Mouse (Mus musculus) intestine, postnatal 0 days (tissue): Measurements from ENCODE around the gene Gm11172. TPM values are rescaled to one million over a fixed set of nuclear protein-coding genes. Genes with fewer than 3 reads are reported as not detected.

ENCODE experiments used
- ATAC-seq: fragments of 200-750 bp; cut with Nextera tagmentation; 2 replicates; pipeline ENCODE4 v1.8.0; 2017; ENCODE audit warnings: mild to moderate bottlenecking, moderate TSS enrichment, moderate library complexity
- H3K27ac ChIP-seq: fragments of 300-500 bp; sonication (generic); 2 replicates; pipeline ENCODE4 v1.5.1; 2014; ENCODE audit warnings: mild to moderate bottlenecking, low read depth, low read length, moderate library complexity
- H3K27me3 ChIP-seq: fragments of 300-500 bp; sonication (generic); replicated peaks from 2 replicates; pipeline ENCODE4 v1.6.1; 2014; ENCODE audit warnings: low read length, mixed read lengths; ENCODE audit not compliant: control insufficient read depth, insufficient read depth
- H3K36me3 ChIP-seq: fragments of 300-500 bp; sonication (generic); 2 replicates; pipeline ENCODE4 v1.6.1; 2014; ENCODE audit warnings: mild to moderate bottlenecking, moderate library complexity; ENCODE audit not compliant: control insufficient read depth, insufficient read depth
- H3K4me1 ChIP-seq: fragments of 300-500 bp; sonication (generic); replicated peaks from 2 replicates; pipeline ENCODE4 v1.6.1; 2014; ENCODE audit warnings: antibody characterized with exemption, low read length, mixed read lengths; ENCODE audit not compliant: control insufficient read depth, insufficient read depth
- H3K4me2 ChIP-seq: fragments of 300-500 bp; sonication (generic); replicated peaks from 2 replicates; pipeline ENCODE4 v1.6.1; 2014; ENCODE audit warnings: low read depth, mild to moderate bottlenecking, moderate library complexity
- H3K4me3 ChIP-seq: fragments of 300-500 bp; sonication (generic); 2 replicates; pipeline ENCODE4 v1.5.1; 2014; ENCODE audit warnings: low read depth, low read length
- H3K9ac ChIP-seq: fragments of 300-500 bp; sonication (generic); 2 replicates; pipeline ENCODE4 v1.6.1; 2014; ENCODE audit warnings: mild to moderate bottlenecking, low read depth, low read length
- H3K9me3 ChIP-seq: fragments of 300-500 bp; sonication (generic); 2 replicates; pipeline ENCODE4 v1.6.1; 2016; ENCODE audit warnings: mixed run types; ENCODE audit not compliant: control insufficient read depth
- CTCF ChIP-seq: sonication (generic); IDR thresholded peaks from 2 replicates; pipeline ENCODE4 v1.5.1; 2016; ENCODE audit warnings: low read depth, mild to moderate bottlenecking, control low read depth, antibody characterized with exemption, moderate library complexity
- WGBS: fragments of 180-500 bp; shearing (Covaris S2); extraction: QIAGEN DNeasy Blood & Tissue Kit; methylation state at CpG from one replicate; pipeline ENCODE4 v1.1.7; 2014; 5-methylcytosine and 5-hydroxymethylcytosine counted together
- polyA plus RNA-seq: library from polyadenylated mRNA; unstranded; fragments of >200 nt; fragmentation: Nextera tagmentation; extraction: Ambion mirVana; gene quantifications from 2 replicates; pipeline ENCODE4 v1.2.1, GENCODE M21; 2015

Gm11172 gene
- polyA plus RNA-seq, 1 experiment from 2014 or later: not detected

DNA sequence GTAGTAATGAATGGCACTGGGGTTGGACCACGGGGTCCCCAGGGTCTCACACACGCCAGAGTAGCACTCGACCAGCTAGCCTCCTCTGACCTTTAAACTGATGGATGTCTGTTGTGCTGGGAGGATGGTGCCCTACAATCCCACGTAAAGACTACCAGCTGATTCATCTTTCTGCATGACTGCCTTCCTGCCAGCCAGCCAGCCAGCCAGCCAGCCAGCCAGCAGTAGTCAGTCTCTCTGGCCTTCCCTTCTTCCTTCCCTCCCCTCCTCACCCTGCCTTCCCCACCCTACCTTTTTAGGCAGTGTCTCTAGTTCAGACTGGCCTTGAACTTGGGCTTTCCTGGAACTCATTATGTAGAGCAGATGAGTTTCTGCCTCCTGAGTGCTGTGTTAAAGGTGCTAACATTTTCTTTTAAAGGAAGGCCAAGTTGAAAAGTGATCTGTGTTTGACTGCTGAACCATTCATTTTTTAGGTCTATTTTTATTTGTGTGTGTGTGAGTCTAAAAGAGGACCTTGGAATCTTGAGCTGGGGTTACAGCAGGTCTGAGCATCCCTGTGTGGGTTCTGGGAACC lies 29.7 kb downstream of the Gm11172 start:
- no peak overlapping the region for H3K4me2 ChIP-seq
- H3K4me1 ChIP-seq: 0 out of 2 replicates have a peak, but pooled peaks cover 7% of the 10 kb centered on the region
- H3K4me3 ChIP-seq: no peak overlapping the region
- H3K9me3 ChIP-seq: no peaks in the 10 kb centered on the region
- no peak for ATAC-seq
- H3K27me3 ChIP-seq: no peaks in the 10 kb centered on the region
- no peak overlapping the region for H3K27ac ChIP-seq
- no peaks in the 10 kb centered on the region for H3K36me3 ChIP-seq
- 88% methylated on average over 4 of the region's 4 CpGs for WGBS
- no peak overlapping the region for H3K9ac ChIP-seq
- TF ChIP-seq CTCF: no peak

DNA sequence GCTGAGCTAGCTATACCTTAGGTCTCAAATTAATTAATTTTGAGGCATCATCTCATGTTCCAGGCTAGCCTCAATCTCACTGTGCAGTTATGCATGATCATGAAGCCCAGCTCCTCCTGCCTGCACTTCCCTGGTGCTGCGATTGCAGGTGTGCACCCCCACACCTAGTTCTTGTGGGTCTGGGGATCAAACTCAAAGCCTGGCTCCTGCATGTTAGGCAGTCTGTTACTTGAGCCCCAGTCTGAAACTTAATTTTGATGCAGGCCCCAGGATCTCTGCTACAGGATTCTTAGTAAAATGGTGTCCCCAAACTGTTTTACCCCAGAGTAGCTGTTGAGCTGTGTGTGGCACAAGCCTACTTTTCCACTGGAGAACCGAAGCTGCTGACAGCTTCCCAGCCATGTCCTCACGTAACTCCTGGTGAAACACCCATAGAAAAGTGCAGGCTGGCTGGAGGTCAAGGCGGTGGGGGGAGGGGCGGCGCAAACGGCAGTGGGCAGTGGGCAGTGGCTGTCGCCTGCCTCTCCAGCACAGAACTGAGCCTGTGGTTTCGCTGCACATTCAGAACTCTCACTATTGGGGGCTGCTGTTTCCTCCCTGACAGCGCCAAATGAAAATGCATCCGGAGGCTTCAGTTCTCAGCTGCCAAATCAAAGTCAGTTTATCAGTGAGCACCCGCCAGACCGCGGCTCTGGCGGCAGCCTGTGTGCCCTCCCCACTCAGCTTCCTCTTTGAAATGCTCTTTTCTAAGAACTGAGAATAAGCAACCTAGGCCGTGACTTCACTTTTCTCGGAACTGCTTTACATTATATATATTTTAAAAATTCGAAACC lies 31.0 kb downstream of the Gm11172 start:
- Histone ChIP-seq H3K4me1 (no peaks in the 10 kb centered on the region), H3K36me3 (no peaks in the 10 kb centered on the region), H3K9me3 (no peaks in the 10 kb centered on the region), H3K9ac (0 out of 2 replicates have a peak overlapping the region, but pooled peaks have one; percentile 22), H3K4me3 (peak overlapping the region; percentile 7; the same call in 1 of the 2 replicates), H3K4me2 (peak overlapping the region; percentile 51), H3K27ac (no peak overlapping the region), H3K27me3 (no peaks in the 10 kb centered on the region)
- 28% methylated on average over 18 of the region's 18 CpGs for WGBS
- no peak for TF ChIP-seq CTCF
- ATAC-seq: no peak

DNA sequence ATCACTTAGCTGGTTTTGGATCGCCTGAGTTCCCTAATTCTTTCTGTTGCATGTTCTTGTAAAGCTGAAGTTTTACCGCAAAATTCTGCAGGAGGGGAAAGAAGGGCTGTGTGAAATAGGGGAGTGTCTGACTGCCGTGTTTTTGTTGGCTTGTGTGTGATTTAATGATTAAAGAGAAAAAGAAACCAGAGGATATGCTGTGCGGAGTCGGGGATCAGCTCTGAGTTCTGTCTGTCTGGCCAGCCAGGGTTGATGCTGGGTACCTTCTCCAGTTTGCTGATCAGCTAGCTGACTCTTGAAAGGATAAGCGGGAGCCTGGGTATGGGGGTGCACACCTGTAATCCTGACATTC lies 31.6 kb downstream of the Gm11172 start:
- TF ChIP-seq CTCF: no peak
- ATAC-seq: no peak
- Histone ChIP-seq H3K4me2 (peak overlapping the region; percentile 51), H3K9me3 (no peaks in the 10 kb centered on the region), H3K27me3 (no peaks in the 10 kb centered on the region), H3K4me3 (no peak overlapping the region; the same call in 1 of the 2 replicates), H3K36me3 (no peaks in the 10 kb centered on the region), H3K9ac (no peak overlapping the region), H3K27ac (no peak overlapping the region), H3K4me1 (no peaks in the 10 kb centered on the region)
- WGBS: 57% methylated on average over 6 of the region's 6 CpGs

DNA sequence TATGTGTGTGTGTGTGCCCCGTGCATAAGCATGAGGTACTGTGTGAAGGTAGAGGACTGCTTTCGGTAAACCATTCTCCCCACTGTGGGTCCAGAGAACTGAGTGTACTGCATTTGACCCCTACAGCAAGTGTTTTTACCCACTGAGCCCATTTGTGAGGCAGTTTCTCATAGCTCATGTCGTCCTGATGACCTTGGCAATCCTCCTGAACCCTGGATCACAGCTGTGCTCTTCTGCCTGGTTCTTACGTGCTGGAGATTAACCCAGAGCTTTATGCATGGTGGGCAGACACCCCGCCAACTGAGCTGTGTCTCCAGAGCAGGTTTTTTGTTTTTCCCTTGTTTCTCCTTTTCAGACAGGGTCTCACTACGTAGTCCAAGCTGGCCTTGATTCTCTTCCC lies 33.2 kb downstream of the Gm11172 start:
- no peak overlapping the region for H3K9ac ChIP-seq
- no peak overlapping the region for H3K27ac ChIP-seq
- H3K4me3 ChIP-seq: no peak overlapping the region
- H3K9me3 ChIP-seq: no peaks in the 10 kb centered on the region
- ATAC-seq: no peak
- H3K4me1 ChIP-seq: no peaks in the 10 kb centered on the region
- no peaks in the 10 kb centered on the region for H3K27me3 ChIP-seq
- TF ChIP-seq CTCF: no peak
- WGBS: 89% methylated on average over 6 of the region's 6 CpGs
- no peaks in the 10 kb centered on the region for H3K36me3 ChIP-seq
- no peak overlapping the region for H3K4me2 ChIP-seq

DNA sequence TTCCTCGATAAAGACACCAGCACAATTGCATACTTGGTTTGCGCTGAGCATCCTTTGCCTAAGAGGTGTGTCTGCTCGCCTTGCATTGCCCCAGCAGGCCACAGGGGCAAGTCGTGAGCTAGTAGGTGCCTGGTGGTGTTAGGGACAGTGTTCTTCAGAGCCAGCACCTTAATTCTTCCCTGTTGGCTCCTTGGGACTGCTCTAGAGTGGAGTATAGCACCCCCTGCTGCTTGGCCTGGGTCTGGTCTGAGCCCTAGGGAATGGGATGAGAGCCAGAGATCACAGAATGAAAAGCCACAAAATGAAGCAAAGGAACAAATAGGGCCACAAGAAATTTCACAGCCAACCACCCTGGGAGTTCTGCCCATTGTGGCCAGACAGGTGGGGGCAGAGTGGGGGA lies 33.8 kb downstream of the Gm11172 start:
- no peak overlapping the region for H3K4me2 ChIP-seq
- H3K4me3 ChIP-seq: no peak overlapping the region
- TF ChIP-seq CTCF: peak; percentile 88
- peak; percentile 71 for ATAC-seq
- H3K27ac ChIP-seq: no peak overlapping the region
- H3K4me1 ChIP-seq: no peaks in the 10 kb centered on the region
- H3K27me3 ChIP-seq: no peaks in the 10 kb centered on the region
- 62% methylated on average over 4 of the region's 4 CpGs for WGBS
- no peaks in the 10 kb centered on the region for H3K36me3 ChIP-seq
- no peaks in the 10 kb centered on the region for H3K9me3 ChIP-seq
- no peak overlapping the region for H3K9ac ChIP-seq

DNA sequence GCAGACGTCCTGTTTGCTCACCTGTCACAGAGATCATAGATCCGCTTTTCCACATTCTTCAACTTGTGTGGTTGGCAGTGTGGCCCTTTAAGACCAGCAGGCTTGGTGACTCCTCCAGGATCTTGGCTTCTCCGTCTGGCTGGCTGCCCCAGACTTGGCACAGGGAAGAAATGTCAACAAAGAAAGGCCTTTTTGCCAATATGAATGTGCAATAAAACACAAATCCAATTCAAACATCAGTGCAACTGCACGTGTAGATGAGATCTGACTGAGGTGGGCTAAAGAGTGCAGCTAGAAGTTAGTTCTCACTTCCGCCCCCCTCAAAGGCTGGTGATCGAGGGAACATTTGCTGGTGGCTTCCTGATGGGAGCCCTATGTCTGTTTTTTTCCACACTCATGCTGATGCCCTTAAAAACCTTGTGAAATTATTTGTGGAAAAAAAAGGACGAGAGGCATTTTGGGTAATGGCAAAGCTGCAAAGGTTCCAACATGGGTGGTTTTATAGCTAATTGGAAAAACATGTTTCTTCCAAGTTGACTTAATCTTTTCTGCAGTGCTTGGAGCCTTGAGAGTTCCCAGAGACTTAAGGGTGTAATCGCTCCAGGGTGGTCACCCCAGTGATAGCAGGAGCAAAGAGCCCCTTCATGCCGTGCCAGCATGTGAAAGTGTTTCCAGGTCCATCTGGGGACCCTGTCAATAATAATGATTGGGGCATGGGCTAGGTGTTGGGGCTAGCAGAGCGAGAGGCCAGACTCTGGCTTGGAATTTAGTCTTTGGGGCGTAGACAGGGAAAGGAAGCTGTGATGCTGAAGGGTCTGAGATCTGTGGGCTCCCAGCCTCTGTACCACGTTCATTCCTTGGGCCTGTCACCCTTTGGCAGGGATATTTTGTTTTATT lies 37.5 kb downstream of the Gm11172 start:
- H3K9me3 ChIP-seq: no peaks in the 10 kb centered on the region
- H3K4me1 ChIP-seq: no peaks in the 10 kb centered on the region
- no peak overlapping the region for H3K27ac ChIP-seq
- H3K9ac ChIP-seq: no peak overlapping the region
- no peak for ATAC-seq
- WGBS: 54% methylated on average over 12 of the region's 12 CpGs
- H3K27me3 ChIP-seq: no peaks in the 10 kb centered on the region
- H3K4me2 ChIP-seq: no peak overlapping the region
- H3K4me3 ChIP-seq: no peak overlapping the region
- no peaks in the 10 kb centered on the region for H3K36me3 ChIP-seq
- no peak for TF ChIP-seq CTCF
